Mouse (Mus musculus): ENCODE results near the gene Tmem245. TPM values are rescaled to one million over a fixed set of nuclear protein-coding genes. Genes with fewer than 3 reads are reported as not detected.
"Not testable (repeated sequence)": the region's sequence is repeated elsewhere in the genome, so short reads cannot be mapped to it uniquely, and the experiment has no call there.

Gene Tmem245
- polyA plus RNA-seq, 1 experiment from 2014 or later: 17.3 TPM

- no peak overlapping the region for H3K4me3 ChIP-seq (ENCODE audit: low read length)
- H3K9me3 ChIP-seq (replicated peaks; ENCODE audit: control insufficient read depth, low read length): no peaks in the 10 kb centered on the region
- ATAC-seq (replicated peaks; ENCODE audit: extremely low read depth, insufficient read depth, low FRiP score): no peak
- 88% methylated on average over 3 of the region's 3 CpGs for WGBS
- H3K4me1 ChIP-seq (ENCODE audit: control insufficient read depth, insufficient read depth, low read length): peaks cover 15% of the 10 kb centered on the region
- peaks cover 31% of the 10 kb centered on the region for H3K36me3 ChIP-seq (ENCODE audit: control insufficient read depth, insufficient read depth)
- no peak overlapping the region for H3K27ac ChIP-seq (ENCODE audit: low read length)
- H3K27me3 ChIP-seq (ENCODE audit: control insufficient read depth, insufficient read depth, low read length): no peaks in the 10 kb centered on the region
- H3K4me2 ChIP-seq (ENCODE audit: low read depth, low read length): no peak overlapping the region
- H3K9ac ChIP-seq (ENCODE audit: low read length): no peak overlapping the region
Observed at GRCm38 (mm10) chr4:56894196-56894595, 53.0 kb downstream of the Tmem245 start.

GRCm38 (mm10) chr4:56892501-56893115 lies 54.6 kb downstream of the Tmem245 start:
- WGBS: 66% methylated on average over 6 of the region's 6 CpGs
- H3K27ac ChIP-seq (ENCODE audit: low read length): peak overlapping the region; percentile 68

GRCm38 (mm10) chr4:56888483-56888882 lies 58.8 kb downstream of the Tmem245 start:
- Histone ChIP-seq H3K4me2 (ENCODE audit: low read depth, low read length) (no peak overlapping the region), H3K27ac (ENCODE audit: low read length) (no peak overlapping the region), H3K36me3 (ENCODE audit: control insufficient read depth, insufficient read depth) (peaks cover 36% of the 10 kb centered on the region), H3K9me3 (replicated peaks; ENCODE audit: control insufficient read depth, low read length) (no peaks in the 10 kb centered on the region), H3K9ac (ENCODE audit: low read length) (no peak overlapping the region), H3K4me1 (ENCODE audit: control insufficient read depth, insufficient read depth, low read length) (peaks cover 19% of the 10 kb centered on the region), H3K4me3 (ENCODE audit: low read length) (no peak overlapping the region), H3K27me3 (ENCODE audit: control insufficient read depth, insufficient read depth, low read length) (no peaks in the 10 kb centered on the region)
- ATAC-seq (replicated peaks; ENCODE audit: extremely low read depth, insufficient read depth, low FRiP score): no peak
- 42% methylated on average over 5 of the region's 5 CpGs for WGBS

More at GRCm38 (mm10) chr4:56892501-56893115, 54.6 kb downstream of the Tmem245 start:
- no peak overlapping the region for H3K4me3 ChIP-seq (ENCODE audit: low read length)
- H3K36me3 ChIP-seq (ENCODE audit: control insufficient read depth, insufficient read depth): peaks cover 30% of the 10 kb centered on the region
- no peak overlapping the region for H3K9ac ChIP-seq (ENCODE audit: low read length)
- H3K4me2 ChIP-seq (ENCODE audit: low read depth, low read length): no peak overlapping the region
- peaks cover 14% of the 10 kb centered on the region for H3K4me1 ChIP-seq (ENCODE audit: control insufficient read depth, insufficient read depth, low read length)
- H3K27me3 ChIP-seq (ENCODE audit: control insufficient read depth, insufficient read depth, low read length): no peaks in the 10 kb centered on the region
- H3K9me3 ChIP-seq (replicated peaks; ENCODE audit: control insufficient read depth, low read length): no peaks in the 10 kb centered on the region
- no peak for ATAC-seq (replicated peaks; ENCODE audit: extremely low read depth, insufficient read depth, low FRiP score)

GRCm38 (mm10) chr4:56886286-56886979 lies 60.8 kb downstream of the Tmem245 start:
- Histone ChIP-seq H3K4me2 (ENCODE audit: low read depth, low read length) (no peak overlapping the region), H3K9ac (ENCODE audit: low read length) (no peak overlapping the region), H3K27ac (ENCODE audit: low read length) (no peak overlapping the region), H3K4me3 (ENCODE audit: low read length) (no peak overlapping the region), H3K9me3 (replicated peaks; ENCODE audit: control insufficient read depth, low read length) (no peaks in the 10 kb centered on the region), H3K36me3 (ENCODE audit: control insufficient read depth, insufficient read depth) (peaks cover 38% of the 10 kb centered on the region), H3K27me3 (ENCODE audit: control insufficient read depth, insufficient read depth, low read length) (no peaks in the 10 kb centered on the region), H3K4me1 (ENCODE audit: control insufficient read depth, insufficient read depth, low read length) (peaks cover 21% of the 10 kb centered on the region)
- 52% methylated on average over 6 of the region's 6 CpGs for WGBS
- ATAC-seq (replicated peaks; ENCODE audit: extremely low read depth, insufficient read depth, low FRiP score): no peak

- WGBS: 35% methylated on average over 11 of the region's 11 CpGs
- Histone ChIP-seq H3K4me2 (ENCODE audit: low read depth, low read length) (peak overlapping the region; percentile 14; the same call in 1 of the 2 replicates), H3K9me3 (replicated peaks; ENCODE audit: control insufficient read depth, low read length) (no peaks in the 10 kb centered on the region), H3K27ac (ENCODE audit: low read length) (peak overlapping the region; percentile 78), H3K27me3 (ENCODE audit: control insufficient read depth, insufficient read depth, low read length) (no peaks in the 10 kb centered on the region), H3K4me1 (ENCODE audit: control insufficient read depth, insufficient read depth, low read length) (peaks cover 40% of the 10 kb centered on the region), H3K4me3 (ENCODE audit: low read length) (no peak overlapping the region), H3K36me3 (ENCODE audit: control insufficient read depth, insufficient read depth) (peaks cover 22% of the 10 kb centered on the region), H3K9ac (ENCODE audit: low read length) (peak overlapping the region; percentile 37)
- peak; percentile 73 for ATAC-seq (replicated peaks; ENCODE audit: extremely low read depth, insufficient read depth, low FRiP score)
Observed at GRCm38 (mm10) chr4:56880036-56880703, 67.1 kb downstream of the Tmem245 start.

- peak overlapping the region; percentile 78 for H3K27ac ChIP-seq (ENCODE audit: low read length)
- 86% methylated on average over 7 of the region's 7 CpGs for WGBS
- no peak for ATAC-seq (replicated peaks; ENCODE audit: extremely low read depth, insufficient read depth, low FRiP score)
Observed at GRCm38 (mm10) chr4:56878971-56879370, 68.3 kb downstream of the Tmem245 start.

GRCm38 (mm10) chr4:56870541-56870940 lies 76.7 kb downstream of the Tmem245 start:
- not testable (repeated sequence) for H3K27me3 ChIP-seq (ENCODE audit: control insufficient read depth, insufficient read depth, low read length); ATAC-seq (replicated peaks; ENCODE audit: extremely low read depth, insufficient read depth, low FRiP score); H3K4me2 ChIP-seq (ENCODE audit: low read depth, low read length); H3K9me3 ChIP-seq (replicated peaks; ENCODE audit: control insufficient read depth, low read length); H3K9ac ChIP-seq (ENCODE audit: low read length); H3K27ac ChIP-seq (ENCODE audit: low read length); H3K4me3 ChIP-seq (ENCODE audit: low read length)
- 97% methylated on average over 11 of the region's 11 CpGs for WGBS
- Histone ChIP-seq H3K4me1 (ENCODE audit: control insufficient read depth, insufficient read depth, low read length) (peaks cover 17% of the 10 kb centered on the region), H3K36me3 (ENCODE audit: control insufficient read depth, insufficient read depth) (peaks cover 23% of the 10 kb centered on the region)

More at GRCm38 (mm10) chr4:56878971-56879370, 68.3 kb downstream of the Tmem245 start:
- Histone ChIP-seq H3K9ac (ENCODE audit: low read length) (no peak overlapping the region), H3K9me3 (replicated peaks; ENCODE audit: control insufficient read depth, low read length) (0 out of 2 replicates have a peak, but pooled peaks cover 3% of the 10 kb centered on the region), H3K36me3 (ENCODE audit: control insufficient read depth, insufficient read depth) (peaks cover 23% of the 10 kb centered on the region), H3K4me1 (ENCODE audit: control insufficient read depth, insufficient read depth, low read length) (peaks cover 40% of the 10 kb centered on the region), H3K27me3 (ENCODE audit: control insufficient read depth, insufficient read depth, low read length) (no peaks in the 10 kb centered on the region), H3K4me2 (ENCODE audit: low read depth, low read length) (no peak overlapping the region), H3K4me3 (ENCODE audit: low read length) (no peak overlapping the region)

GRCm38 (mm10) chr4:56867761-56868160 lies 79.5 kb downstream of the Tmem245 start:
- H3K27ac ChIP-seq (ENCODE audit: low read length): no peak overlapping the region
- WGBS: 89% methylated on average over 5 of the region's 5 CpGs

GRCm38 (mm10) chr4:56865971-56866370 lies 81.3 kb downstream of the Tmem245 start:
- Histone ChIP-seq H3K4me3 (ENCODE audit: low read length) (no peak overlapping the region), H3K27me3 (ENCODE audit: control insufficient read depth, insufficient read depth, low read length) (no peaks in the 10 kb centered on the region), H3K9ac (ENCODE audit: low read length) (no peak overlapping the region), H3K9me3 (replicated peaks; ENCODE audit: control insufficient read depth, low read length) (no peaks in the 10 kb centered on the region), H3K4me1 (ENCODE audit: control insufficient read depth, insufficient read depth, low read length) (peaks cover 33% of the 10 kb centered on the region), H3K4me2 (ENCODE audit: low read depth, low read length) (no peak overlapping the region), H3K36me3 (ENCODE audit: control insufficient read depth, insufficient read depth) (peaks cover 2% of the 10 kb centered on the region; the same call in 1 of the 2 replicates), H3K27ac (ENCODE audit: low read length) (peak overlapping the region; percentile 57)
- ATAC-seq (replicated peaks; ENCODE audit: extremely low read depth, insufficient read depth, low FRiP score): no peak
- WGBS: 53% methylated on average over 4 of the region's 4 CpGs

More at GRCm38 (mm10) chr4:56867761-56868160, 79.5 kb downstream of the Tmem245 start:
- H3K27me3 ChIP-seq (ENCODE audit: control insufficient read depth, insufficient read depth, low read length): no peaks in the 10 kb centered on the region
- no peak for ATAC-seq (replicated peaks; ENCODE audit: extremely low read depth, insufficient read depth, low FRiP score)
- H3K4me2 ChIP-seq (ENCODE audit: low read depth, low read length): no peak overlapping the region
- no peaks in the 10 kb centered on the region for H3K9me3 ChIP-seq (replicated peaks; ENCODE audit: control insufficient read depth, low read length)
- peaks cover 15% of the 10 kb centered on the region for H3K36me3 ChIP-seq (ENCODE audit: control insufficient read depth, insufficient read depth)
- peaks cover 33% of the 10 kb centered on the region for H3K4me1 ChIP-seq (ENCODE audit: control insufficient read depth, insufficient read depth, low read length)
- H3K4me3 ChIP-seq (ENCODE audit: low read length): no peak overlapping the region
- H3K9ac ChIP-seq (ENCODE audit: low read length): no peak overlapping the region
